Mouse (Mus musculus) bone marrow, adult 2 months (tissue): ENCODE data around the gene Dolk.

Experiments
- CTCF ChIP-seq: fragments of 200-500 bp; IDR thresholded peaks from 2 replicates; pipeline ENCODE4 v1.5.1; 2011; ENCODE audit warnings: low read length, control low read depth; ENCODE audit not compliant: control insufficient read depth, insufficient read depth
- POLR2A ChIP-seq: fragments of 200-500 bp; IDR thresholded peaks from 2 replicates; pipeline ENCODE4 v1.6.1; 2011; ENCODE audit warnings: low read depth, mild to moderate bottlenecking, control low read depth, low read length, borderline replicate concordance; ENCODE audit not compliant: control insufficient read depth

DNA sequence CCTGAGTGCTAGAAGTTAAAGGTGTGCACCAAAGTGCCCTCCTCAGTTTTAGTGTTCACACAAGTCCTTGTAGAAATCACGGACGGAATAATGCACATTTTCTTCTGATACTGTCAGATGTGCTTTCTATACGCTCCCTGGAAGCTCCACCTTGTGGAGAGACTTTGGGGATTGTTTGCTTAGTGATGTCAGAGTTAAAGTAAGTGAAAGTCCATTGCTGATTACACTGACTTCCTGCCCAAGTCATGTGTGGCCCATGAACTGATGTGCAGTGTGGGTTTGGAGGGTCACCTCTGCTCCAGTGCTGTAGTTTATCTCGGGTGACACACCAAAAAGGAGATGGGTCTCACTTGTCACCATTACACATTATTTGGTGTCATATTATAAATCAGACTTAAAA is 33.1 kb upstream of the Dolk start:
- no peak for TF ChIP-seq CTCF
- no peak for TF ChIP-seq POLR2A
